In the genomic region with DNA sequence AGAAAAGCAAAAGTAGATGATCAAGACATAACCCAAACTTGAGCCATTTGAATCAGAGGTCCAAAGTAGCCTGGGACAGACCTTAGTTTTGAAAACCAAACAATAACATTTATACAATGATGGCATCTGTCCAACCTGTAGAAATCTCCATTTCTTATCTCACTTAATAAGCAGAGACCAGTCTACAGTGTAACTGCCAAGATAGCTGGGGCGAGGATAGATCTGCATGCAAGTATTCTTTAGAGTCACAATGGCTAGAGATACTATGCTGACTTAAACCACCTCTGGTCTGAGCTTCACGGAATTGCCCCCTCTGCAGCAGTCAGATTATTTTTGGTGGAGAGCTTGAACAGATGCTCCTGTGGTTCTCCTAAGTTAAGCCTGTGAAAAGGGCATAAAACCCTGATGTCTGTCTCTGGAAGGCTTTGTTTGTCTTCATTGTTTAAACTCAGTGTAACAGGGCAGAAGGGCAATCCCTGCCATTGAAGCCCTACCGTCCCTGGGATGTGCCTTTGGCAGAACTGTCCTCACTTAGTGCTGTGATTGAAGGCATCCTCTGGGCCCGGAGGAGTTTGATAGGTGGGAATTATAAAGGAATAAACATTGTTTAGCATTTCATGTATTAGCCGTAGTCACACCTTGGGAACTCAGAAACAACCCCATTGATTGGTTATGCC, we compare ENCODE assay signal across 20 mouse cellular contexts.
DNase-seq lines count a peak whose midpoint lies in the region; ATAC-seq and TF ChIP-seq lines count a peak whose summit lies in the region.
"Had no signal": no experiment of that assay in that cellular context is flagged by ENCODE, and none has a peak within 500 bp of the region (broad histone marks: within the 10 kb centered on the region; RNA-seq: fewer than 3 reads in every experiment).

No protein-coding gene starts in this region.

- TF ChIP-seq RAD21 in MEL (IDR thresholded peaks at IDR 0.05; ENCODE audit: low read depth, low read length) = no peak

- TF ChIP-seq CTCF in liver, adult 2 months (IDR thresholded peaks at IDR 0.05; ENCODE audit: low read depth, low read length) = no peak
- TF ChIP-seq CTCF in liver, postnatal 0 days (IDR thresholded peaks at IDR 0.05; ENCODE audit: low read depth) = no peak
- TF ChIP-seq CTCF in MEL (IDR thresholded peaks at IDR 0.05 in 2 of 3, conservative IDR thresholded peaks at IDR 0.05 in 1 of 3; ENCODE audit: control insufficient read depth in 1 of 3, insufficient read depth in 1 of 3, low read depth in 2 of 3, low read length in 3 of 3, poor library complexity in 1 of 3, severe bottlenecking in 1 of 3) = no peak

- no peak for TF ChIP-seq POLR2A in liver, adult 2 months (IDR thresholded peaks at IDR 0.05; ENCODE audit: extremely low read depth, insufficient read depth, low read length)
- no peak for TF ChIP-seq POLR2A in MEL (IDR thresholded peaks at IDR 0.05; ENCODE audit: control insufficient read depth in 1 of 2, insufficient read depth in 1 of 2, low read depth in 1 of 2, low read length in 2 of 2, poor library complexity in 1 of 2)

- no peaks in the 10 kb centered on the region for H3K9me3 ChIP-seq in liver, postnatal 0 days (ENCODE audit: low read length)
- no peaks in the 10 kb centered on the region for H3K9me3 ChIP-seq in MEL (replicated peaks; ENCODE audit: insufficient read depth, low read length)
- H3K9me3 ChIP-seq: embryonic facial prominence, embryonic 13.5 days; forebrain, embryonic 12.5 days; G1E; heart, embryonic 15.5 days had no signal

- no peaks in the 10 kb centered on the region for H3K36me3 ChIP-seq in liver, adult 2 months (ENCODE audit: control insufficient read depth, insufficient read depth, low read length)
- no peaks in the 10 kb centered on the region for H3K36me3 ChIP-seq in liver, postnatal 0 days (replicated peaks; ENCODE audit: insufficient read depth, low read length)
- no peaks in the 10 kb centered on the region for H3K36me3 ChIP-seq in MEL (ENCODE audit: control insufficient read depth in 1 of 2, insufficient read depth in 2 of 2, low read length in 2 of 2)
- H3K36me3 ChIP-seq: embryonic facial prominence, embryonic 13.5 days; forebrain, embryonic 12.5 days; G1E; heart, embryonic 15.5 days had no signal

- H3K79me2 ChIP-seq in liver, adult 2 months (ENCODE audit: control insufficient read depth, insufficient read depth, low read length) = no peaks in the 10 kb centered on the region
- H3K79me2 ChIP-seq in MEL (ENCODE audit: control insufficient read depth, insufficient read depth, low read length, poor library complexity) = no peaks in the 10 kb centered on the region

- no peak for ATAC-seq in liver, postnatal 0 days
- ATAC-seq: CD4-positive, CD25-positive, alpha-beta regulatory T cell, adult 4 months; forebrain, embryonic 16.5 days; hindbrain, embryonic 16.5 days had no signal

- DNase-seq in embryo, embryonic 10 days (ENCODE audit: low spot score) = peak; percentile 34
- DNase-seq in embryo, embryonic 11 days = no peak
- DNase-seq in liver, adult 2 months (ENCODE audit: extremely low read depth, low read depth, low spot score) = peak; percentile 28
- no peak for DNase-seq in liver, postnatal 0 days
- DNase-seq in lung, postnatal 10 days = peak; percentile 12
- no peak for DNase-seq in lung, postnatal 4 days
- DNase-seq in MEL (ENCODE audit: low read depth, low spot score) = peak; percentile 27
- DNase-seq in ovary, postnatal 36 days (ENCODE audit: low spot score) = no peak
- DNase-seq: adrenal gland, postnatal 14 days; B cell, adult 2 months; gastrocnemius, postnatal 10 days; heart, adult 2 months had no signal

- H3K4me2 ChIP-seq in liver, postnatal 0 days (ENCODE audit: low read depth, low read length) = no peak overlapping the region
- H3K4me2 ChIP-seq: embryonic facial prominence, embryonic 13.5 days; forebrain, embryonic 12.5 days; heart, embryonic 11.5 days; heart, embryonic 15.5 days had no signal

- H3K4me3 ChIP-seq in liver, adult 2 months (ENCODE audit: insufficient read depth, low read depth, low read length) = no peak overlapping the region
- no peak overlapping the region for H3K4me3 ChIP-seq in liver, postnatal 0 days (ENCODE audit: low read depth, low read length)
- H3K4me3 ChIP-seq in MEL (ENCODE audit: control insufficient read depth in 1 of 2, insufficient read depth in 1 of 2, low read depth in 2 of 2, low read length in 2 of 2) = no peak overlapping the region
- H3K4me3 ChIP-seq: embryonic facial prominence, embryonic 13.5 days; forebrain, embryonic 12.5 days; heart, adult 2 months; heart, embryonic 15.5 days had no signal

- WGBS in liver, adult 2 months = 38% methylated on average over 5 of the region's 5 CpGs
- 43% methylated on average over 5 of the region's 5 CpGs for WGBS in liver, postnatal 0 days (ENCODE audit: insufficient replicate concordance)

- TF ChIP-seq EP300 in liver, postnatal 0 days (IDR thresholded peaks at IDR 0.05; ENCODE audit: low read depth) = no peak
- peak in 1 of 2 experiments; percentile 14; a peak in 1 of 4 replicates for TF ChIP-seq EP300 in MEL (IDR thresholded peaks at IDR 0.05; ENCODE audit: low read depth in 1 of 2, low read length in 2 of 2)

- no peaks in the 10 kb centered on the region for H3K27me3 ChIP-seq in liver, adult 2 months (ENCODE audit: control insufficient read depth, insufficient read depth, low read length)
- H3K27me3 ChIP-seq in liver, postnatal 0 days (ENCODE audit: insufficient read depth, low read length) = no peaks in the 10 kb centered on the region
- H3K27me3 ChIP-seq in MEL (ENCODE audit: control insufficient read depth in 1 of 2, insufficient read depth in 2 of 2, low read length in 2 of 2) = no peaks in the 10 kb centered on the region
- H3K27me3 ChIP-seq: embryonic facial prominence, embryonic 13.5 days; forebrain, embryonic 12.5 days; heart, embryonic 15.5 days had no signal

- H3K27ac ChIP-seq in liver, adult 2 months (replicated peaks; ENCODE audit: insufficient read depth, low read depth, low read length) = no peak overlapping the region
- H3K27ac ChIP-seq in liver, postnatal 0 days (ENCODE audit: low read depth) = no peak overlapping the region
- no peak overlapping the region for H3K27ac ChIP-seq in MEL (ENCODE audit: control insufficient read depth, low read depth, low read length)
- H3K27ac ChIP-seq: embryonic facial prominence, embryonic 13.5 days; forebrain, embryonic 12.5 days; heart, adult 2 months; heart, embryonic 15.5 days had no signal

- H3K9ac ChIP-seq in liver, adult 2 months (ENCODE audit: low read depth, low read length) = no peak overlapping the region
- H3K9ac ChIP-seq in liver, postnatal 0 days (replicated peaks) = no peak overlapping the region
- no peak overlapping the region for H3K9ac ChIP-seq in MEL (ENCODE audit: control insufficient read depth, low read depth, low read length, poor library complexity, severe bottlenecking)
- H3K9ac ChIP-seq: embryonic facial prominence, embryonic 13.5 days; forebrain, embryonic 12.5 days; heart, embryonic 15.5 days had no signal

- H3K4me1 ChIP-seq in liver, adult 2 months (ENCODE audit: control insufficient read depth, insufficient read depth, low read length) = no peaks in the 10 kb centered on the region
- 0 out of 2 replicates have a peak, but pooled peaks cover 4% of the 10 kb centered on the region for H3K4me1 ChIP-seq in liver, postnatal 0 days (ENCODE audit: insufficient read depth)
- no peaks in the 10 kb centered on the region for H3K4me1 ChIP-seq in MEL (ENCODE audit: control insufficient read depth in 1 of 2, insufficient read depth in 2 of 2, low read length in 2 of 2)
- H3K4me1 ChIP-seq: embryonic facial prominence, embryonic 13.5 days; heart, embryonic 15.5 days had no signal

TF ChIP-seq in MEL, 35 proteins besides CTCF, POLR2A, EP300 and RAD21:
- TF ChIP-seq GATA1 (IDR thresholded peaks at IDR 0.05; ENCODE audit: low read depth, low read length) = 0 out of 2 replicates have a peak, but pooled peaks have one; percentile 10
- no peak for TF ChIP-seq MXI1 (IDR thresholded peaks at IDR 0.05; ENCODE audit: low read depth, low read length)
TF ChIP-seq in MEL: peak in this region for 1.

Comparison
In these comparisons a context has a peak if more than half of its experiments do, and no peak if none do; other contexts are left out.
1. DNase-seq: peak in embryo, embryonic 10 days (single experiment), liver, adult 2 months (single experiment), lung, postnatal 10 days (single experiment) and MEL (single experiment); none in embryo, embryonic 11 days (single experiment), liver, postnatal 0 days (single experiment), lung, postnatal 4 days (0 of 2) and ovary, postnatal 36 days (single experiment).